ENCODE assay signal across 8 mouse cellular contexts in genomic region chr5:118514842-118515241, GRCm38 (mm10). TPM values are rescaled to one million over a fixed set of nuclear protein-coding genes. Genes with fewer than 3 reads are reported as not detected.
DNase-seq lines count a peak whose midpoint lies in the region; ATAC-seq and TF ChIP-seq lines count a peak whose summit lies in the region.

No protein-coding gene starts in this region.

- H3K4me3 ChIP-seq in testis, adult 2 months (ENCODE audit: control insufficient read depth, low read depth, low read length), result peak overlapping the region; percentile 75; the same call in 1 of the 2 replicates
- H3K4me3 ChIP-seq in limb, embryonic 15.5 days, result peak overlapping the region; percentile 36
- H3K4me3 ChIP-seq in thymus, adult 2 months (ENCODE audit: control insufficient read depth, insufficient read depth, low read length), result no peak overlapping the region

- ATAC-seq in frontal cortex, adult (ENCODE audit: low TSS enrichment), result 0 out of 2 replicates have a peak, but pooled peaks have one; percentile 28
- no peak for ATAC-seq in limb, embryonic 15.5 days (ENCODE audit: insufficient number of reproducible peaks, low FRiP score, low TSS enrichment, low read depth)

- WGBS in limb, embryonic 15.5 days, result 22% methylated on average over 5 of the region's 5 CpGs
- 52% methylated on average over 5 of the region's 5 CpGs for WGBS in thymus, adult 2 months

- no peak overlapping the region for H3K27ac ChIP-seq in testis, adult 2 months (ENCODE audit: control insufficient read depth, insufficient read depth, low read depth, low read length)
- H3K27ac ChIP-seq in limb, embryonic 15.5 days, result peak overlapping the region; percentile 92
- H3K27ac ChIP-seq in thymus, adult 2 months (ENCODE audit: control insufficient read depth, insufficient read depth, low read length), result no peak overlapping the region

- H3K9ac ChIP-seq in limb, embryonic 15.5 days, result no peak overlapping the region

- peaks cover 21% of the 10 kb centered on the region for H3K4me1 ChIP-seq in testis, adult 2 months (ENCODE audit: control insufficient read depth, insufficient read depth, low read length)
- H3K4me1 ChIP-seq in limb, embryonic 15.5 days, result peaks cover 58% of the 10 kb centered on the region
- peaks cover 26% of the 10 kb centered on the region for H3K4me1 ChIP-seq in thymus, adult 2 months (replicated peaks; ENCODE audit: control insufficient read depth, insufficient read depth, low read length)

- H3K36me3 ChIP-seq in testis, adult 2 months (ENCODE audit: control insufficient read depth, insufficient read depth, low read length), result no peaks in the 10 kb centered on the region
- H3K36me3 ChIP-seq in limb, embryonic 15.5 days, result no peaks in the 10 kb centered on the region
- no peaks in the 10 kb centered on the region for H3K36me3 ChIP-seq in thymus, adult 2 months (ENCODE audit: control insufficient read depth, insufficient read depth, low read length)

- H3K4me2 ChIP-seq in limb, embryonic 15.5 days, result peak overlapping the region; percentile 50

- no peak for TF ChIP-seq POLR2A in testis, adult 2 months (IDR thresholded peaks at IDR 0.05; ENCODE audit: control insufficient read depth, low read depth, low read length)
- TF ChIP-seq POLR2A in thymus, adult 2 months (IDR thresholded peaks at IDR 0.05; ENCODE audit: control insufficient read depth, extremely low read depth, insufficient read depth, low read length, poor library complexity), result no peak

- no peak for DNase-seq in frontal cortex, postnatal 10 days (ENCODE audit: low spot score in 2 of 2)
- DNase-seq in testis, postnatal 10 days (ENCODE audit: low spot score), result no peak
- DNase-seq in adrenal gland, postnatal 4 days (ENCODE audit: low spot score in 2 of 2), result no peak
- DNase-seq in left cerebral cortex, postnatal 10 days (ENCODE audit: extremely low spot score in 1 of 2, low spot score in 2 of 2), result no peak
- DNase-seq in thymus, adult 2 months, result no peak

- no peaks in the 10 kb centered on the region for H3K9me3 ChIP-seq in limb, embryonic 15.5 days

- no peaks in the 10 kb centered on the region for H3K27me3 ChIP-seq in testis, adult 2 months (ENCODE audit: control insufficient read depth, insufficient read depth, low read length)
- no peaks in the 10 kb centered on the region for H3K27me3 ChIP-seq in limb, embryonic 15.5 days
- peaks cover 4% of the 10 kb centered on the region; the same call in 1 of the 2 replicates for H3K27me3 ChIP-seq in thymus, adult 2 months (ENCODE audit: control insufficient read depth, insufficient read depth, low read length)

- intact Hi-C loops in left cerebral cortex, postnatal 10 days (cut with DNase I), result no loop called here

- no peak for TF ChIP-seq CTCF in testis, adult 2 months (IDR thresholded peaks at IDR 0.05; ENCODE audit: control insufficient read depth, insufficient read depth, insufficient replicate concordance, low read depth, low read length)
- TF ChIP-seq CTCF in thymus, adult 2 months (IDR thresholded peaks at IDR 0.05; ENCODE audit: borderline replicate concordance, control insufficient read depth, extremely low read depth, insufficient read depth, low read length, poor library complexity), result no peak

RNA-seq across cellular contexts. Expression of gene Med13l, which starts 45.6 kb away (rescaled TPM):
- polyA plus RNA-seq in testis, adult 2 months (2012; rRNA removed), result 7.3 and 7.4 TPM in 2 replicates
- polyA plus RNA-seq in limb, embryonic 15.5 days (2015; fragmentation: Nextera tagmentation; extraction: Ambion mirVana), result 14.3 and 16.5 TPM in 2 replicates
- total RNA-seq in adrenal gland, postnatal 4 days (2021), result 10 to 100 TPM; 49.9 to 55.3 TPM
- total RNA-seq in left cerebral cortex, postnatal 10 days (2021), result 10 to 100 TPM; 72.0 to 76.1 TPM
- 42.8 and 58.3 TPM in 2 replicates for polyA plus RNA-seq in thymus, adult 2 months (2012; rRNA removed)
